Mouse (Mus musculus): ENCODE measurements around the gene Skint2.

Gene Skint2

DNA sequence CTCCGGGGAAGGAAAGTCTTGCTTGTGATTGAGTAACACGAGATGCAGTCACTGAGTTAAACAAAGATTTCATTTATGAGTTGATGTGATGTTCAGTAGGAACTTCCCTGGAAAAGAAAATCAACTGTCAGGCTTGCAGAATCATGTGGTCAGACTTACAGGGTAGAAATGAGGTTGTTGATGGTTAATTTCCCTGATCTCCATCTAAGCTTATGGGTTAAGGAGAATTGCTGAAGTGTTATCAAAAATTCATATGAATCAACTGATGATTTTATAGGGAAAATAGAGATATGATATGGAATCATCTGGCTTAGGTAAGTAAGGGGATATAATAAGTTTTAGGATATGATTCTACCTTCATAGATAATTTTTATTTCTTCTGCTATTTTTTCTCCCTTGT, at the start of gene Skint2:
Skint2 (plus strand) TSS at position 301 of the 400 bp plus-strand sequence.
- DNase-seq (ENCODE audit: low spot score), result no peak
